Mouse (Mus musculus) left cerebral cortex, adult 2 months (tissue): ENCODE measurements around the gene Krt82. TPM values are rescaled to one million over a fixed set of nuclear protein-coding genes. Genes with fewer than 3 reads are reported as not detected.

Source experiments
- DNase-seq, 2 experiments: peaks; one replicate each; pipeline ENCODE4 v3.0.0; 2021 to 2022; ENCODE audit warnings: low spot score in 2 of 2, mixed read lengths in 1 of 2; ENCODE audit errors: extremely low spot score in 1 of 2
- H3K27ac ChIP-seq: fragments of 200-600 bp; 2 replicates; pipeline ENCODE4 v1.8.1; 2022
- H3K4me3 ChIP-seq: fragments of 200-600 bp; 2 replicates; pipeline ENCODE4 v1.8.1; 2022
- CTCF ChIP-seq: fragments of 200-600 bp; IDR thresholded peaks from 2 replicates; pipeline ENCODE4 v1.8.1; 2022; ENCODE audit warnings: antibody characterized with exemption, mild to moderate bottlenecking, moderate library complexity
- intact Hi-C: fragments of 180-260 bp; cut with DNase I; formaldehyde crosslinking; loops from one replicate; pipeline ENCODE4 v1.15.1; 2025
- long read RNA-seq, 2 experiments: library from polyadenylated mRNA; stranded (forward); transcript quantifications; one replicate each; pipeline ENCODE4 v2.0.0; 2021; ENCODE audit warnings: borderline mapping rate in 2 of 2
- total RNA-seq, 2 experiments: library from RNA; stranded (reverse); gene quantifications; 2 replicates each; pipeline ENCODE4 v1.2.3; 2021

Gene Krt82
- not detected for total RNA-seq
- long read RNA-seq, experiment 1, result 0 reads
- long read RNA-seq, experiment 2, result 0 reads

DNA sequence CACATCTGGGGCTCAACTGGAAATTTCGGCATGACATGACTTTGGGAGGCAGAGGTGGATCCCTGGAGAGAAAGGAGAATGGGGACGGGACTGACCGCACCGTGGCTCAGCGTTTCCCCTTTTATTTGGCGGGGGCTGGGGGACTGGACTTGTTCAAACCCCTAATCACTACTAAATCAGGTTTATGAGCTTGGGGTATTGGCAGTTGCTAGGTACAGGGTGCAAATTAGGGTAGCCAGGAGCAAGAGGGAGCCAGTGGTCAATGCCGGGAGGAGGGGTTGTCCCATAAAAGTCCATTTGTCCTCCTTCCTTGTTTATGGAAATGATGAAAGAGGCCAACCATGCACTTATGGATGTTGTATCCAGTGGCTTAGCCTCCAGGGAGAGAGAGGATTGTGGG, at the start of gene Krt82:
TSS of gene Krt82 (minus strand) at position 101 of the 400 bp plus-strand sequence.
- intact Hi-C loops, result no loop called here
- no peak within 1 kb of the TSS for H3K4me3 ChIP-seq
- no peak for DNase-seq
- TF ChIP-seq CTCF, result no peak
- no peak within 1 kb of the TSS for H3K27ac ChIP-seq

DNA sequence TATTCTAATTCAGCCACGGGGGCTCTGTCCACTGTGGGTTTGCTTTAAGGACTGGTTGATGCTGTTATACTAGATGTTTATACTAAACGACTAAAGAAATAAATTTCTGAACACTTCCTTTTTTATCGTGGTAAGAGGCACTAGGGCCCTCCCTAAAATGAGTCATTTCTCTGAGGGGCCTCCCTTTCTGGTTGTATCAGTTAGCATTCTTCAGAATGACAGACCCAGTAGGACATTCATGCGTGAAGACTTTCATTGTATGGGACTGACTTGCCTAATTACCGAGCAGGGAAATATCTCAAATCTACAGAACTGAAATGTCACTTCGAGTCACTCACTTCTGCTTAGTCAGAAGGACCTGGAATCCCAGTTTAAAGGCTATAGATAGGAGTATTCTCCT, 48.7 kb upstream of the Krt82 start:
- TF ChIP-seq CTCF, result no peak
- no peak overlapping the region for H3K4me3 ChIP-seq
- intact Hi-C loops, result no loop called here
- no peak for DNase-seq
- H3K27ac ChIP-seq, result no peak overlapping the region

DNA sequence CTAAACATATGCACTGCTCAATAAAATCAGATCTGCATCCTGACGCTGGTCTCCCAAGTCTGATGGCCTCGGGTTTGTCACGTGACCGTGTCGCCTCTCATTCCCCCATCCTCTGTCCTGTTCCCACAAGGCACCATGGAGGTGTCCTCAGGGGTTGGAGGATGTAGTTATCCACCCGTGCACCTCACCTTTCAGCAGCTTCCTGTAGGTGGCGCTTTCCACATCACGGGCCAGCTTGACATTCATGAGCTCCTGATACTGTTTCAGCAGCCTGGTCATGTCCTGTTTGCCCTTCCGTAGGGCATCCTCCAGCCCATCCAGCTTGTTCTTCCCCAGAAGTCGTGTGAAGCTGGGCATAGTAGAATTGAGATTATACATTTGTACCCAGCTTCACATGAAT, 37.7 kb upstream of the Krt82 start:
- intact Hi-C loops, result no loop called here
- TF ChIP-seq CTCF, result no peak; the same call in 1 of the 2 replicates

DNA sequence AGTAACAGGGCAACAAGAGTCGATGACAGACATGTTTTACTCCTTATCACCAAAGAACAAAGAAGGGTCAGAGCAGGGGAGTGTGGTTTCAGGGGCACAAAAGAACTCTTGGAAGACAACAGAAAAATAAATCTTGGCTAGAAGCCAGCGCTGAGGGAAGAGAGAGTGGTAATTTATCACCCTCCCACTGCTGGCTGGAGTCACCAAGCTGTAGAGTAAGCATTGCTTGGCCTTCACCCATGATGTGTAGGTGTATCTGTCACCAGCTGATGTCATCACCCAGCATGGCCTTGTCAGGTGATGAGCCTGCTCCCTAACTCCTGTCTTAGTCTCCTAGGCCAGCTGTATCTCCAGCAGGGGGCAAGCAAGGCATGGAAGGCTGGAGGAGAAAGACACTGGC, 34.0 kb upstream of the Krt82 start:
- no peak; the same call in 1 of the 2 replicates for TF ChIP-seq CTCF
- no peak overlapping the region for H3K4me3 ChIP-seq
- intact Hi-C loops, result no loop called here
- no peak overlapping the region for H3K27ac ChIP-seq
- DNase-seq, result no peak

More for the DNA sequence above, 37.7 kb upstream of the Krt82 start:
- no peak for DNase-seq
- Histone ChIP-seq H3K4me3 (no peak overlapping the region), H3K27ac (no peak overlapping the region)

DNA sequence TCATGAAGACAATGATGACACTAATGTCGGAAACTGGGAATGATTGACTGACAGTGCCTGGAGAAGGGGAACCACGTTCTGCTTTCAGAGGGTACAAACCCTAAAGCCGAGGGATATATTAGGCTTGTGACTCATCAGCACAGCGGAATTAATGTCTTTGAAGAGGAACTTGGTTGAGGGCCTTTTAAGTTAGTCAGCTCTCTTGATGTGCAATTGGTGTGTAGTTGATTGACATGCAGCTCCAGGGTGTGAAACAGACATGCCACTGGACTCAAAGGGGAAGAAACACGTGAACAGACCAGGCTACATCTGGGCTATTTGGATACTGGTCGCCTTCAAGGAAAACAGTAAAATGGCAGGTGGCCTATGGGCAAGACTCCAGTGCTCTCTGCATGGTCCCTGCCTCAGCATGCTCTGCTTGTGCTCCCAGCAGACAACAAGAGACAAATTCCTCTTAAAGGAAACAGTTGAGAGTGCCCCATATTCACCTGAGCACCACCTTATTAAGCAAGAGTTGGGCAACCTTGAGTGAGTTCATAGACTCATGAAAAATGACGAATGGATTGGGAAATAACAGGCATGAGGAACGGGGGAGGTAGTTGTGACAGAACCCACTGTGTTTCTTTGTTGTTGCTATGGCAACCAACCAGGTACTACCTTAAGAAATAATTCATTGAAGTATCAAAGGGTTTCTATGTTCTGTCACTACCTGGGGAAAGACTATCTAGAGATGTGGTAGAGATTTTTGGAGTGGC, 32.9 kb upstream of the Krt82 start:
- H3K4me3 ChIP-seq, result no peak overlapping the region
- no peak overlapping the region for H3K27ac ChIP-seq
- DNase-seq, result no peak
- no peak for TF ChIP-seq CTCF
- intact Hi-C loops, result no loop called here

DNA sequence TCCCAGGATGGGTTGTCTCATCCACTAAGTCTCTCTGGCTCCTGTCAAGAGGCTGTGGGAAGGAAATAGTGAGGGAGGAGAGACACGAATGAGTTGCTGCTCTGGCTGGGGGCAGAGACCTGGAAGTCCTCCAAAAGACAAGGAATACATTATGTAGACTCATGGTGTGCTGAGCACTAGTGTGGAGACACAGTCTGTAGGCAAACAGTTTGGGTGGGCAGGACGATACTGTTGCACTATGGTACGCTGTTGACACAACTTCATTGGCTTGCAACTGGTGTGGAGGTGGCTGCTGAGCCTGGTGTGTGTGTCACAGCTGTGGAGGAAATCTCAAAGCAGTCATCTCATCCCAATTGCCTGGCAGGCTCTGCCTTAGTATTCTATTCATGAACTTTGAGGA, 31.2 kb upstream of the Krt82 start:
- no peak for DNase-seq
- H3K27ac ChIP-seq, result no peak overlapping the region
- TF ChIP-seq CTCF, result no peak
- no peak overlapping the region for H3K4me3 ChIP-seq
- intact Hi-C loops, result no loop called here

DNA sequence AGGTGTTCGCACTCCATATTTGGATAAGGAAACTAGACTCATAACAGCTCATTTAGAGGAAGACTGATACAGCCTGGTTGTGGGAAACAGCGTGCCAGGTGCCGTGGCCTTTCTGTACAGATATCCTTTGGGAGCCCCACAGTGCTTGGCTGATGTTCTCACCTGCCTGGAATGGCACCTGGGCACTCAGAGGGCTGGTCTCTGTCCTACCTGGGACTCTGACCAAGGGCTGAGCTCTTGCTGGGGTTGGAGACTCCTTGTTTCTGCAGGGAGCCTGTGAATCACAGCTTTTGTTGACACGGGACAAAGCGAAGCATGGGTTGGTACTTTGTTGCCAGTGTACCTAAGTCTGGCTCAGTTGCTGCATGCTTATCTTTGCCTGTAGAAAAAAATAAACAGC, 25.0 kb upstream of the Krt82 start:
- Histone ChIP-seq H3K27ac (no peak overlapping the region), H3K4me3 (no peak overlapping the region)
- no peak for DNase-seq
- intact Hi-C loops, result no loop called here
- no peak for TF ChIP-seq CTCF

DNA sequence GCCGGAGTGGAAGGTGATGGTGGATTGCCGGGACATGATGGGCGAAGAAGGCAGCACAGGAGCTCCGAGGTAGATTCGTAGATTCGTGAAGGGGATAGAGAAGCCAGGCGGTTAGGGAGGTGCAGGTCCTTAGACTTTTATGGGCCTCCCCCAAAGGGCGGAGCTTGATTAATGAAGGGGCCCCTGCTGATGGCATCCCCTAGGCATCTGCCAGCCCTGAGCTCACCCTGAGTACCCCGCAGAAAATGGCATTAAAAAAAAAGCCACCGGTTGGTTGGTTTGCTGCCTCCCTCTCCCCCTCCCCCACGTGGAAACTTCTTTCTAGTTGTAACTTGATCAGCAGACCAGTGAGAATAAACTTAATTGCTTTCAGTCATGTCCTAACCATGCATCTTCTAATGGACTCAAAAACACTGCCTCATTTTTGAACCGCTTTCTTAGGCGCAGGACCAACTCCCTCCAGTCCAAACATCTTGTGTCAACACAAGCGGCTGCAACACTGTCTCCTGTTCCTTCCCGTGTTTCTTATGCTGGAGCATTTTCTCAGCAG, 23.4 kb upstream of the Krt82 start, which contains the start of gene Krt75:
TSS of gene Krt75 (minus strand) at position 109 of the 550 bp plus-strand sequence.
- H3K27ac ChIP-seq, result no peak within 1 kb of the TSS
- H3K4me3 ChIP-seq, result no peak within 1 kb of the TSS
- DNase-seq, result no peak
- intact Hi-C loops, result no loop called here
- TF ChIP-seq CTCF, result no peak

DNA sequence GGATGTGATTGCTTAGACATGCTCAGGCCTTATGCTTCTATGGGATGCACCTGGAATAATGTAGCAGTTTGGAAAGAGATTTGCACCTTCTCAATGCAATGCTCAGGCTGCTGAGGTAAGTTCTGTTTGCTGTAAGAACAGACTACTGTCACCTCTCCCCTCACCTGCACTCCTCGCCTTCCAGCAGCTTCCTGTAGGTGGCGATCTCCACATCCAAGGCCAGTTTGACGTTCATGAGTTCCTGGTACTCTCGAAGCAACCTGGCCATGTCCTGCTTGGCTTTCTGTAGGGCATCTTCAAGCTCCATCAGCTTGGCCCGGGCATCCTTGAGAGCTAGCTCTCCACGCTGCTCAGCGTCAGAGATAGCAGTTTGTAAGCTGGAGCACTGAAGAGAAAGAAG, 17.3 kb upstream of the Krt82 start:
- intact Hi-C loops, result no loop called here
- no peak overlapping the region for H3K4me3 ChIP-seq

DNA sequence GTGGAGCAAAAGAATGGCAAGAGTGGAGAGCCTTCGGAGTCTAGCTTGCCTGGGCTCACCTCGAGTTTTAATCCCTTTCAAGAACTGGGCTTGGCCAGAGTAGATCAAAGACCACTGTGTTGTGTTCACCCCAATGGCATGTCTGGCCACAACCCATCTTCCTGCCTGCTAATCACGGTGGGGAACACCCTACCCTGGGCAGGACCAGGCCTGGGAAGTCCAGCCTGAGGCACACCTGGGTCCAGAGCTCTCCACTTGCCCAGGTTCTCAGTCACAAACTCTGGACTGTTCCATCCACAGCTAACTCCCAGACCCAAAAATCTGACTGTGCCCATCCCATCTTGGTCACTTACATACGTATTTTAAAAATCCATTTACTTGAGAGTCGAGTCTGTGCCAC, 12.4 kb upstream of the Krt82 start, which contains the start of gene Krt90:
TSS of gene Krt90 (minus strand) at position 101 of the 400 bp plus-strand sequence.
- Histone ChIP-seq H3K4me3 (no peak within 1 kb of the TSS), H3K27ac (no peak within 1 kb of the TSS)
- intact Hi-C loops, result no loop called here
- no peak for TF ChIP-seq CTCF
- no peak for DNase-seq

More for the DNA sequence above, 17.3 kb upstream of the Krt82 start:
- peak; percentile 26; the same call in 1 of the 2 replicates for TF ChIP-seq CTCF
- H3K27ac ChIP-seq, result no peak overlapping the region
- no peak for DNase-seq

DNA sequence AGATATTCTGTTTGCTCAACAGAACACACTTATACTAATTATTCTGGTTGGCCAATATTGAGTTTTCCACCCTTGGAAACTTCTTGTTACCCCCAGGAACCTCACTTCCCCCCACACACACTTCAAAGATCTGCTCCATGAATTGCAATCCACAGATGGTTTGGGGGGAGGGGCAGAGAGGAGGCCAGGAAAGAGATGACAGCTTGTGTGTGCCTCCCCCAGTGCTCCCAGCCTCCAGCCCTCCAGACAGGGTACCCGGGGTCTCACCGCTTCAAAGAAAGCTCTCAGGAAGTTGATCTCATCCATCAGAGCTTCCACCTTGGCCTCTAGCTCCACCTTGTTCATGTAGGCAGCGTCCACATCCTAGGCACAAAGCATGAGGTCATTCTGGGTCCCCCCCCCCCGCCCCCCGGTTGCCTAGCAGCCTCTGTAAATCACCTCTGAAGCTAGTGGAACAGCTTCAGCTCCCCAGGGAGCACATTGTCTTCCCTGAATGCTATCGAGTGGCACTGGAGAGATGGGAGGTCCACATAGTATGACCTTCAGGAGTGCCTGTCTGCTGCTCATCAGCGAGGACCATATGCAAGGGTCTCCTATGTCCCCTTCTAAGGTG, 7.7 kb upstream of the Krt82 start:
- no peak for DNase-seq
- no peak for TF ChIP-seq CTCF
- no peak overlapping the region for H3K27ac ChIP-seq
- no peak overlapping the region for H3K4me3 ChIP-seq
- intact Hi-C loops, result no loop called here

DNA sequence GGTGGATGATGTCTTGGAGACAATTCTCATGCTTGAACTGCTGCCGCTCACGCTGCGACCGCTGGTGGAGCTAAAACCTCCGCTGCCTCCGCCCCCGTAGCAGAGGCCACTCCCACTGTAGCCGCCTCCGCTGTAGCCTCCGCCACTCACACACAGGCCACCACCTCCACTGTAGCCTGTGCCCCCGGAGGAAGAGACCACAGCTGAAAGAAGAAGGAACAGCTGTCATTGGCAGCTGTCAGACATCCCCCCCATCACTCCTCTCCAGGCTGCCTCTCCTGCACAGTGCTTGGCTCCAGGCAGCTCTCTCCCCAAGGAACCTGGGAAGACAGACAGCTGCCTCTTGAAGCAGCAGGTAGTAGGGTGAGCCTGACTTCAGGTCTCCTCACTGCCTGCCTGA, 2.7 kb upstream of the Krt82 start:
- intact Hi-C loops, result no loop called here
- DNase-seq, result peak; percentile 16 to 25
- no peak overlapping the region for H3K4me3 ChIP-seq
- H3K27ac ChIP-seq, result no peak overlapping the region
- TF ChIP-seq CTCF, result no peak; the same call in 1 of the 2 replicates
